Mouse (Mus musculus): ENCODE measurements at regions not wholly inside any gene's neighbourhood (a gene's known extent, or its start where the extent isn't known, plus 50 kb on each side); places are given as distances from the start of the nearest gene placed in this dataset.

GRCm38 (mm10) chr19:15571204-15571603 is 375.9 kb downstream of the Psat1 start:
- Histone ChIP-seq H3K27me3 (ENCODE audit: control insufficient read depth, insufficient read depth, insufficient read length) (no peaks in the 10 kb centered on the region), H3K79me2 (ENCODE audit: control insufficient read depth, insufficient read depth) (no peaks in the 10 kb centered on the region), H3K4me2 (ENCODE audit: low read depth) (no peak overlapping the region), H3ac (ENCODE audit: control insufficient read depth, insufficient read length) (no peak overlapping the region), H3K4me3 (no peak overlapping the region), H3K36me3 (ENCODE audit: control insufficient read depth, insufficient read depth) (no peaks in the 10 kb centered on the region)
- TF ChIP-seq TCF12 (IDR thresholded peaks at IDR 0.05; ENCODE audit: insufficient read depth, poor library complexity, severe bottlenecking) (no peak), SRF (IDR thresholded peaks at IDR 0.05; ENCODE audit: control insufficient read depth, insufficient read length, low read depth) (no peak), REST (IDR thresholded peaks at IDR 0.05; ENCODE audit: insufficient read depth, insufficient read length) (no peak), USF1 (IDR thresholded peaks at IDR 0.05; ENCODE audit: low read depth) (no peak), MAX (IDR thresholded peaks at IDR 0.05; ENCODE audit: low read depth) (no peak), POLR2AphosphoS2 (IDR thresholded peaks at IDR 0.05; ENCODE audit: insufficient read length, low read depth) (no peak), TCF3 (IDR thresholded peaks at IDR 0.05; ENCODE audit: insufficient read length, low read depth) (no peak), MYOG (IDR thresholded peaks at IDR 0.05; ENCODE audit: control insufficient read depth in 1 of 3, insufficient read depth in 1 of 3, insufficient read length in 2 of 3, low read depth in 2 of 3) (no peak), E2F4 (IDR thresholded peaks at IDR 0.05; ENCODE audit: insufficient read depth) (no peak), MYOD1 (IDR thresholded peaks at IDR 0.05; ENCODE audit: control insufficient read depth in 1 of 3, insufficient read length in 2 of 3, low read depth in 2 of 3) (no peak), POLR2A (IDR thresholded peaks at IDR 0.05; ENCODE audit: insufficient read length, low read depth) (no peak), CEBPB (IDR thresholded peaks at IDR 0.05; ENCODE audit: insufficient read depth, poor library complexity, severe bottlenecking) (no peak)

GRCm38 (mm10) chr19:15561511-15561910 is 385.6 kb downstream of the Psat1 start:
- no peak overlapping the region for H3K4me2 ChIP-seq (ENCODE audit: low read depth)
- no peaks in the 10 kb centered on the region for H3K36me3 ChIP-seq (ENCODE audit: control insufficient read depth, insufficient read depth)
- H3K27me3 ChIP-seq (ENCODE audit: control insufficient read depth, insufficient read depth, insufficient read length), result no peaks in the 10 kb centered on the region
- H3K79me2 ChIP-seq (ENCODE audit: control insufficient read depth, insufficient read depth), result no peaks in the 10 kb centered on the region
- TF ChIP-seq TCF12 (IDR thresholded peaks at IDR 0.05; ENCODE audit: insufficient read depth, poor library complexity, severe bottlenecking) (no peak), MAX (IDR thresholded peaks at IDR 0.05; ENCODE audit: low read depth) (no peak), POLR2AphosphoS2 (IDR thresholded peaks at IDR 0.05; ENCODE audit: insufficient read length, low read depth) (no peak), MYOD1 (IDR thresholded peaks at IDR 0.05; ENCODE audit: control insufficient read depth in 1 of 3, insufficient read length in 2 of 3, low read depth in 2 of 3) (no peak), POLR2A (IDR thresholded peaks at IDR 0.05; ENCODE audit: insufficient read length, low read depth) (no peak), MYOG (IDR thresholded peaks at IDR 0.05; ENCODE audit: control insufficient read depth in 1 of 3, insufficient read depth in 1 of 3, insufficient read length in 2 of 3, low read depth in 2 of 3) (no peak)
- no peak overlapping the region for H3ac ChIP-seq (ENCODE audit: control insufficient read depth, insufficient read length)
- no peak overlapping the region for H3K4me3 ChIP-seq

- Histone ChIP-seq H3K27me3 (ENCODE audit: control insufficient read depth, insufficient read depth, insufficient read length) (no peaks in the 10 kb centered on the region), H3K4me3 (no peak overlapping the region), H3ac (ENCODE audit: control insufficient read depth, insufficient read length) (no peak overlapping the region), H3K4me2 (ENCODE audit: low read depth) (no peak overlapping the region), H3K36me3 (ENCODE audit: control insufficient read depth, insufficient read depth) (no peaks in the 10 kb centered on the region), H3K79me2 (ENCODE audit: control insufficient read depth, insufficient read depth) (no peaks in the 10 kb centered on the region)
- TF ChIP-seq POLR2A (IDR thresholded peaks at IDR 0.05; ENCODE audit: insufficient read length, low read depth), result no peak
- TF ChIP-seq E2F4 (IDR thresholded peaks at IDR 0.05; ENCODE audit: insufficient read depth), result no peak
- TF ChIP-seq POLR2AphosphoS2 (IDR thresholded peaks at IDR 0.05; ENCODE audit: insufficient read length, low read depth), result no peak
- no peak for TF ChIP-seq USF1 (IDR thresholded peaks at IDR 0.05; ENCODE audit: low read depth)
- no peak for TF ChIP-seq SRF (IDR thresholded peaks at IDR 0.05; ENCODE audit: control insufficient read depth, insufficient read length, low read depth)
- TF ChIP-seq CEBPB (IDR thresholded peaks at IDR 0.05; ENCODE audit: insufficient read depth, poor library complexity, severe bottlenecking), result no peak
- no peak for TF ChIP-seq MYOG (IDR thresholded peaks at IDR 0.05; ENCODE audit: control insufficient read depth in 1 of 3, insufficient read depth in 1 of 3, insufficient read length in 2 of 3, low read depth in 2 of 3)
- no peak for TF ChIP-seq REST (IDR thresholded peaks at IDR 0.05; ENCODE audit: insufficient read depth, insufficient read length)
- no peak for TF ChIP-seq TCF12 (IDR thresholded peaks at IDR 0.05; ENCODE audit: insufficient read depth, poor library complexity, severe bottlenecking)
- TF ChIP-seq TCF3 (IDR thresholded peaks at IDR 0.05; ENCODE audit: insufficient read length, low read depth), result no peak
- no peak for TF ChIP-seq MAX (IDR thresholded peaks at IDR 0.05; ENCODE audit: low read depth)
- TF ChIP-seq MYOD1 (IDR thresholded peaks at IDR 0.05; ENCODE audit: control insufficient read depth in 1 of 3, insufficient read length in 2 of 3, low read depth in 2 of 3), result no peak
Observed at GRCm38 (mm10) chr19:15553953-15554352, 393.2 kb downstream of the Psat1 start.

- H3ac ChIP-seq (ENCODE audit: control insufficient read depth, insufficient read length), result no peak overlapping the region
- no peak overlapping the region for H3K4me2 ChIP-seq (ENCODE audit: low read depth)
- TF ChIP-seq SRF (IDR thresholded peaks at IDR 0.05; ENCODE audit: control insufficient read depth, insufficient read length, low read depth) (no peak), POLR2AphosphoS2 (IDR thresholded peaks at IDR 0.05; ENCODE audit: insufficient read length, low read depth) (no peak), REST (IDR thresholded peaks at IDR 0.05; ENCODE audit: insufficient read depth, insufficient read length) (no peak), TCF12 (IDR thresholded peaks at IDR 0.05; ENCODE audit: insufficient read depth, poor library complexity, severe bottlenecking) (no peak), MAX (IDR thresholded peaks at IDR 0.05; ENCODE audit: low read depth) (no peak), MYOD1 (IDR thresholded peaks at IDR 0.05; ENCODE audit: control insufficient read depth in 1 of 3, insufficient read length in 2 of 3, low read depth in 2 of 3) (no peak), CEBPB (IDR thresholded peaks at IDR 0.05; ENCODE audit: insufficient read depth, poor library complexity, severe bottlenecking) (no peak), POLR2A (IDR thresholded peaks at IDR 0.05; ENCODE audit: insufficient read length, low read depth) (no peak), E2F4 (IDR thresholded peaks at IDR 0.05; ENCODE audit: insufficient read depth) (no peak), MYOG (IDR thresholded peaks at IDR 0.05; ENCODE audit: control insufficient read depth in 1 of 3, insufficient read depth in 1 of 3, insufficient read length in 2 of 3, low read depth in 2 of 3) (no peak), TCF3 (IDR thresholded peaks at IDR 0.05; ENCODE audit: insufficient read length, low read depth) (no peak), USF1 (IDR thresholded peaks at IDR 0.05; ENCODE audit: low read depth) (no peak)
- no peaks in the 10 kb centered on the region for H3K27me3 ChIP-seq (ENCODE audit: control insufficient read depth, insufficient read depth, insufficient read length)
- no peak overlapping the region for H3K4me3 ChIP-seq
- no peaks in the 10 kb centered on the region for H3K79me2 ChIP-seq (ENCODE audit: control insufficient read depth, insufficient read depth)
- no peaks in the 10 kb centered on the region for H3K36me3 ChIP-seq (ENCODE audit: control insufficient read depth, insufficient read depth)
Observed at GRCm38 (mm10) chr19:15517853-15518252, 429.3 kb downstream of the Psat1 start.
